Mouse (Mus musculus) midbrain, embryonic 15.5 days (tissue): ENCODE data around the gene Ghrl. TPM values are rescaled to one million over a fixed set of nuclear protein-coding genes. Genes with fewer than 3 reads are reported as not detected.

ENCODE experiments used
- ATAC-seq: fragments of 200-750 bp; cut with Nextera tagmentation; replicated peaks from 2 replicates; pipeline ENCODE4 v1.8.0; 2017; ENCODE audit warnings: moderate TSS enrichment
- H3K27ac ChIP-seq: fragments of 300-500 bp; sonication (generic); 2 replicates; pipeline ENCODE4 v1.5.1; 2015; ENCODE audit warnings: mild to moderate bottlenecking, inconsistent platforms
- H3K27me3 ChIP-seq: fragments of 300-500 bp; sonication (generic); replicated peaks from 2 replicates; pipeline ENCODE4 v1.6.1; 2015; ENCODE audit warnings: inconsistent platforms
- H3K36me3 ChIP-seq: fragments of 300-500 bp; sonication (generic); replicated peaks from 2 replicates; pipeline ENCODE4 v1.6.1; 2015; ENCODE audit warnings: inconsistent platforms
- H3K4me1 ChIP-seq: fragments of 300-500 bp; sonication (generic); 2 replicates; pipeline ENCODE4 v1.6.1; 2015; ENCODE audit warnings: inconsistent platforms
- H3K4me2 ChIP-seq: fragments of 300-500 bp; sonication (generic); 2 replicates; pipeline ENCODE4 v1.6.1; 2015; ENCODE audit warnings: inconsistent platforms, mild to moderate bottlenecking, moderate library complexity
- H3K4me3 ChIP-seq: fragments of 300-500 bp; sonication (generic); 2 replicates; pipeline ENCODE4 v1.5.1; 2015; ENCODE audit warnings: mild to moderate bottlenecking, inconsistent platforms
- H3K9ac ChIP-seq: fragments of 300-500 bp; sonication (generic); 2 replicates; pipeline ENCODE4 v1.6.1; 2015; ENCODE audit warnings: mild to moderate bottlenecking, inconsistent platforms
- H3K9me3 ChIP-seq: fragments of 300-500 bp; sonication (generic); 2 replicates; pipeline ENCODE4 v1.6.1; 2016; ENCODE audit warnings: inconsistent platforms
- WGBS: fragments of 180-500 bp; shearing (Covaris S2); methylation state at CpG from one replicate; pipeline ENCODE4 v1.1.7; 2015; ENCODE audit warnings: mixed read lengths; 5-methylcytosine and 5-hydroxymethylcytosine counted together
- polyA plus RNA-seq: library from polyadenylated mRNA; unstranded; fragments of >200 nt; fragmentation: Nextera tagmentation; extraction: Ambion mirVana; gene quantifications from 2 replicates; pipeline ENCODE4 v1.2.1, GENCODE M21; 2015

Ghrl gene
- 0.94 and 1.4 TPM in 2 replicates for polyA plus RNA-seq

- Histone ChIP-seq H3K4me3 (no peak within 1 kb of the TSS), H3K4me1 (no peaks in the 10 kb centered on the region), H3K9ac (no peak within 1 kb of the TSS), H3K36me3 (peaks cover 20% of the 10 kb centered on the region; the same call in 1 of the 2 replicates), H3K4me2 (no peak within 1 kb of the TSS), H3K27me3 (no peaks in the 10 kb centered on the region), H3K9me3 (no peaks in the 10 kb centered on the region), H3K27ac (no peak within 1 kb of the TSS)
- 88% methylated on average over 3 of the region's 3 CpGs for WGBS
- ATAC-seq, result no peak
These were observed at the start of gene Ghrl for GRCm38 (mm10) chr6:113719878-113720277. Gene Ghrl, minus strand, starts transcription at chr6:113719880.

- Histone ChIP-seq H3K9ac (no peak overlapping the region), H3K27me3 (no peaks in the 10 kb centered on the region), H3K4me3 (no peak overlapping the region), H3K4me2 (no peak overlapping the region), H3K9me3 (no peaks in the 10 kb centered on the region), H3K4me1 (no peaks in the 10 kb centered on the region), H3K36me3 (peaks cover 16% of the 10 kb centered on the region), H3K27ac (no peak overlapping the region)
- ATAC-seq, result no peak
- WGBS, result 66% methylated on average over 11 of the region's 11 CpGs
These were observed 49.1 kb upstream of the Ghrl start for GRCm38 (mm10) chr6:113768804-113769203.

GRCm38 (mm10) chr6:113761644-113762043 lies 42.0 kb upstream of the Ghrl start:
- Histone ChIP-seq H3K4me1 (no peaks in the 10 kb centered on the region), H3K36me3 (peaks cover 33% of the 10 kb centered on the region; the same call in 1 of the 2 replicates), H3K27ac (no peak overlapping the region), H3K27me3 (no peaks in the 10 kb centered on the region), H3K4me3 (no peak overlapping the region), H3K4me2 (no peak overlapping the region), H3K9me3 (no peaks in the 10 kb centered on the region), H3K9ac (no peak overlapping the region)
- 27% methylated on average over 7 of the region's 7 CpGs for whole genome bisulfite sequencing
- ATAC-seq, result peak; percentile 70

GRCm38 (mm10) chr6:113749119-113749685 lies 29.5 kb upstream of the Ghrl start:
- Histone ChIP-seq H3K4me2 (no peak overlapping the region), H3K27me3 (no peaks in the 10 kb centered on the region), H3K36me3 (0 out of 2 replicates have a peak, but pooled peaks cover 5% of the 10 kb centered on the region), H3K9ac (no peak overlapping the region), H3K4me3 (no peak overlapping the region), H3K9me3 (no peaks in the 10 kb centered on the region), H3K4me1 (no peaks in the 10 kb centered on the region), H3K27ac (no peak overlapping the region)
- 65% methylated on average over 17 of the region's 17 CpGs for WGBS
- ATAC-seq, result no peak

GRCm38 (mm10) chr6:113748351-113748750 lies 28.7 kb upstream of the Ghrl start:
- no peak overlapping the region for H3K27ac ChIP-seq
- ATAC-seq, result 0 out of 2 replicates have a peak, but pooled peaks have one; percentile 42
- no peak overlapping the region for H3K4me3 ChIP-seq
- no peak overlapping the region for H3K9ac ChIP-seq
- no peak overlapping the region for H3K4me2 ChIP-seq
- no peaks in the 10 kb centered on the region for H3K4me1 ChIP-seq
- H3K9me3 ChIP-seq, result no peaks in the 10 kb centered on the region
- WGBS, result 32% methylated on average over 26 of the region's 26 CpGs
- H3K27me3 ChIP-seq, result no peaks in the 10 kb centered on the region
- H3K36me3 ChIP-seq, result 0 out of 2 replicates have a peak, but pooled peaks cover 5% of the 10 kb centered on the region

- no peak overlapping the region for H3K27ac ChIP-seq
- no peak for ATAC-seq
- 90% methylated on average over 14 of the region's 14 CpGs for WGBS
These were observed 27.6 kb upstream of the Ghrl start for GRCm38 (mm10) chr6:113747284-113747683.

GRCm38 (mm10) chr6:113745117-113745516 lies 25.4 kb upstream of the Ghrl start:
- H3K27ac ChIP-seq, result no peak overlapping the region
- no peaks in the 10 kb centered on the region for H3K27me3 ChIP-seq
- H3K9me3 ChIP-seq, result no peaks in the 10 kb centered on the region
- H3K4me2 ChIP-seq, result no peak overlapping the region
- peaks cover 2% of the 10 kb centered on the region; the same call in 1 of the 2 replicates for H3K4me1 ChIP-seq
- H3K36me3 ChIP-seq, result no peaks in the 10 kb centered on the region
- ATAC-seq, result no peak
- no peak overlapping the region for H3K9ac ChIP-seq
- H3K4me3 ChIP-seq, result no peak overlapping the region

More at GRCm38 (mm10) chr6:113747284-113747683, 27.6 kb upstream of the Ghrl start:
- Histone ChIP-seq H3K4me2 (no peak overlapping the region), H3K9ac (no peak overlapping the region), H3K4me1 (no peaks in the 10 kb centered on the region), H3K9me3 (no peaks in the 10 kb centered on the region), H3K27me3 (no peaks in the 10 kb centered on the region), H3K36me3 (no peaks in the 10 kb centered on the region), H3K4me3 (no peak overlapping the region)

GRCm38 (mm10) chr6:113743111-113743510 lies 23.4 kb upstream of the Ghrl start:
- Histone ChIP-seq H3K27ac (no peak overlapping the region), H3K4me2 (no peak overlapping the region), H3K36me3 (no peaks in the 10 kb centered on the region), H3K9ac (no peak overlapping the region), H3K27me3 (no peaks in the 10 kb centered on the region), H3K4me1 (peaks cover 17% of the 10 kb centered on the region), H3K9me3 (no peaks in the 10 kb centered on the region), H3K4me3 (no peak overlapping the region)
- no peak for ATAC-seq
- WGBS, result 50% methylated on average over 1 of the region's 1 CpGs

- Histone ChIP-seq H3K9me3 (no peaks in the 10 kb centered on the region), H3K4me2 (no peak overlapping the region), H3K4me3 (no peak overlapping the region), H3K36me3 (0 out of 2 replicates have a peak, but pooled peaks cover 1% of the 10 kb centered on the region), H3K27me3 (no peaks in the 10 kb centered on the region), H3K4me1 (peaks cover 17% of the 10 kb centered on the region), H3K27ac (no peak overlapping the region), H3K9ac (no peak overlapping the region)
- no peak for ATAC-seq
- 74% methylated on average over 1 of the region's 1 CpGs for WGBS
These were observed 22.6 kb upstream of the Ghrl start for GRCm38 (mm10) chr6:113742321-113742720.

GRCm38 (mm10) chr6:113741425-113741824 lies 21.7 kb upstream of the Ghrl start:
- no peak for ATAC-seq
- WGBS, result 71% methylated on average over 2 of the region's 2 CpGs
- Histone ChIP-seq H3K36me3 (peaks cover 6% of the 10 kb centered on the region; the same call in 1 of the 2 replicates), H3K9me3 (no peaks in the 10 kb centered on the region), H3K27me3 (no peaks in the 10 kb centered on the region), H3K27ac (no peak overlapping the region), H3K4me2 (no peak overlapping the region), H3K9ac (no peak overlapping the region), H3K4me3 (no peak overlapping the region), H3K4me1 (peaks cover 17% of the 10 kb centered on the region)

- peak; percentile 91 for ATAC-seq
- Histone ChIP-seq H3K27ac (peak within 1 kb of the TSS; percentile 76), H3K9me3 (no peaks in the 10 kb centered on the region), H3K4me2 (peak within 1 kb of the TSS; percentile 92), H3K4me1 (peaks cover 17% of the 10 kb centered on the region), H3K9ac (peak within 1 kb of the TSS; percentile 88), H3K36me3 (peaks cover 13% of the 10 kb centered on the region; the same call in 1 of the 2 replicates), H3K27me3 (no peaks in the 10 kb centered on the region), H3K4me3 (peak within 1 kb of the TSS; percentile 93)
- 5% methylated on average over 41 of the region's 41 CpGs for WGBS
These were observed 20.8 kb upstream of the Ghrl start, which contains the start of gene Sec13 for GRCm38 (mm10) chr6:113740236-113741217. Gene Sec13, minus strand, starts transcription at chr6:113740743.

- Histone ChIP-seq H3K4me3 (no peak overlapping the region), H3K27me3 (no peaks in the 10 kb centered on the region), H3K9me3 (no peaks in the 10 kb centered on the region), H3K27ac (no peak overlapping the region), H3K4me1 (peaks cover 17% of the 10 kb centered on the region), H3K4me2 (no peak overlapping the region), H3K9ac (no peak overlapping the region), H3K36me3 (peaks cover 29% of the 10 kb centered on the region)
- WGBS, result 93% methylated on average over 9 of the region's 9 CpGs
- ATAC-seq, result no peak
These were observed 17.8 kb upstream of the Ghrl start for GRCm38 (mm10) chr6:113737318-113738046.
